Mouse (Mus musculus) liver, embryonic 14.5 days (tissue): ENCODE results near the gene Ptf1a.

Experiments used
- CTCF ChIP-seq: IDR thresholded peaks from 2 replicates; pipeline ENCODE4 v1.5.1; 2016; ENCODE audit warnings: antibody characterized with exemption, low read depth, control low read depth
- EP300 ChIP-seq: IDR thresholded peaks from 2 replicates; pipeline ENCODE4 v1.6.1; 2016; ENCODE audit warnings: antibody characterized with exemption, low read depth

DNA sequence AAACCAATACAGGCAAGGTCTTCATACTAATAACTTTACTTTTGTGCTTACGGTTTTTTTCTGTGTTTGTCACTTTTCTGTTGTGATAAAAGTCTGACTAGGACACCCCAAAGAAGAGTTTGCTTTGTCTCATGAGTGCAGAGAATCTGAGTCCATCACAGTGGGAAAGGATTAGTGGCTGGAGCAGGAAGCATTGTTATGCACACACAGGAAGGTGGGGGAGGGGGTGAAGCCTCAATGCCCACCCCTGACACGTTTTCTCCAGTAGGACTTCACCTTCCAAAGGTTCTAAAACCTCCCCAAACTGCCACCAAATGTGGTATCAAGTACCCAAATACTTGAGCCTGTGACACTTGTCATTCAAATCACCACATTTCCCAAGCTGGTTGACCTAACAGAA, 16.5 kb downstream of the Ptf1a start:
- TF ChIP-seq EP300, result no peak
- TF ChIP-seq CTCF, result no peak
